Mouse (Mus musculus) cortical plate, adult 2 months (tissue): Measurements from ENCODE around the gene Abhd6.

Source experiments
- CTCF ChIP-seq: fragments of 200-500 bp; IDR thresholded peaks from 2 replicates; pipeline ENCODE4 v1.5.1; 2011; ENCODE audit warnings: mild to moderate bottlenecking, control low read depth, low read length; ENCODE audit not compliant: insufficient read depth; ENCODE audit errors: extremely low read depth
- POLR2A ChIP-seq: fragments of 200-500 bp; IDR thresholded peaks from 2 replicates; pipeline ENCODE4 v1.6.1; 2011; ENCODE audit warnings: mild to moderate bottlenecking, low read length, control low read depth; ENCODE audit not compliant: insufficient read depth; ENCODE audit errors: extremely low read depth

DNA sequence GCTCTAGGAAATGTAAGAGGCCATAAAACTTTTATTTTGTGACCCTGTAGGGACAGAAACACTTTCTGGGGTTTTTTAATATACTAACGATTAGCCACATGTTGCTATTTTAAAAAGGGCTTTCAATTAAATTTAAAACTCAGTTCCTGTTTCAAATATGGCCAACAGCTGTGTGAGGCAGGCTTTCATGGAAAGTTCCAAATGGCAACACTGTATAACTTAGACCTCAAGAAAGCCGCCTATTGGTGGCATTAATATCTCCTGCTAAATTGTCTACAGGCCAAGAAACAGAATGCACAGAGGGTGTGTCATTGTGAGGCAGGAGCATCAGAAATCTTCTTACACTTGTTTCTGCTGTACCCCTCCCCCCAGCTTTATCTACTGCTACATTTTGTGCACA is 4.8 kb downstream of the Abhd6 start:
- TF ChIP-seq POLR2A, result no peak
- no peak for TF ChIP-seq CTCF
